Mouse (Mus musculus): Measurements from ENCODE around the gene Gprc5d.

Gprc5d gene

DNA sequence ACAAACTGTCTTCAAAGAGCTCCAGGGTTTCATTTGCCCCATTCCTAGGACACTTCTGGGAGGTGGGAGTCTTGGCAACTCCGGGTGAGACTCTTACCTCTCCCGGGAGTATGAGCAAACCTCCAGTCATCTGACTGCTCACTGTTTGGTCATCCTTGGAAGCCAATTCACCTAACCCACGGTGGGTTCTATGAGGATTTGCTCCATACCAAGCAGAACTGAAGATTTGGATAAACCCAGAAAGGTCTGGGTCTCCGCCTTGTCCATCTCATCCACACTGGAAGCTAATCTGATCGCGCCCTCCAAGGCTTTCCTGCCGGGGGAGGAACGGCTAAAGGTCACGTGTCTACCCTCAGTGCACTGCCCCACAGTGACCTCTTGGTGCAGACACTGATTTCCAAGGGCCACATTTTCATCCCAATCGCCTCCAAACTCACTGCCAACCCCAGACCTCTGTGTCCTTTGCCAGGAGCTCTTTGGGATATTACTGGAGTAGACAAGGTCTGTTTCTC is 34.0 kb downstream of the Gprc5d start:
- in situ Hi-C loops (cut with MboI; ENCODE audit: unreplicated experiment in 2 of 2) = loop anchor here (10.0 to 25.0 kb wide), 5 partner anchors 161 to 1903 kb away; no protein-coding TSS in a partner anchor

DNA sequence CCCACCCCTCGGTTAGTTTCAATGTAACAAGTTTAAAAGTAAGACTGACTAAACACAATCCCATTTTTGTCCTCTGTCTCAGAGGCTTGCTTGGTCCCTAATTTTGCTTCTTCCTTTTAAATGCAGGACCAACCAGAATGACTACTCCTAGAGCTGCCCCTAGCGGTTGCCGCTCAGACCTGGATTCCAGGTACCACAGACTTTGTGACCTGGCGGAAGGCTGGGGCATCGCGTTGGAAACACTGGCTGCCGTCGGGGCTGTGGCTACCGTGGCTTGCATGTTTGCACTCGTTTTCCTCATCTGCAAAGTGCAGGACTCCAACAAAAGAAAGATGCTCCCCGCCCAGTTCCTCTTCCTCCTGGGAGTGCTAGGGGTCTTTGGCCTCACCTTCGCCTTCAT is 39.7 kb downstream of the Gprc5d start:
- in situ Hi-C loops (cut with MboI; ENCODE audit: unreplicated experiment in 2 of 2) = loop anchor here (25.0 kb wide), 4 partner anchors 1009 to 1909 kb away; no protein-coding TSS in a partner anchor

DNA sequence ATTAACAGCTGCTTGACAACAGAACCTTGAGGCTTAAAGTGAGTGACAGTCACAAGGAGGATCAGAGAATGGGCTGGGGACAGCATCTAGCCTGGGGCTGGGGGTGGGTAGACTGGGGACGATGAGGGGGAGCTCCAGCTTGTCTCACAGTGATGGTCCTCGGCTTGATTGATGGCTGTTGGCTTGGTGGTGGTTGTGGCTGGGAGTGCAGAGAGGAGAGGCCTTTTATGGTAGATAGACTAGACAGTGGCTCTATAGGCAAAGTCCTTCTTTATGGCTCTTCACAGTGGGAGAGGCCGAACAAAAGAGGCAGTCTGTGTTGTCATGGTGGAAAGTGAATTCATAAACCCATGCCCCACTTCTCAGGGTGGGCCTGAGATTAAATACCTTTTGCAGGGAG is 41.9 kb downstream of the Gprc5d start:
- in situ Hi-C loops (cut with MboI; ENCODE audit: unreplicated experiment in 2 of 2) = loop anchor here (25.0 kb wide), 4 partner anchors 1011 to 1911 kb away; no protein-coding TSS in a partner anchor

DNA sequence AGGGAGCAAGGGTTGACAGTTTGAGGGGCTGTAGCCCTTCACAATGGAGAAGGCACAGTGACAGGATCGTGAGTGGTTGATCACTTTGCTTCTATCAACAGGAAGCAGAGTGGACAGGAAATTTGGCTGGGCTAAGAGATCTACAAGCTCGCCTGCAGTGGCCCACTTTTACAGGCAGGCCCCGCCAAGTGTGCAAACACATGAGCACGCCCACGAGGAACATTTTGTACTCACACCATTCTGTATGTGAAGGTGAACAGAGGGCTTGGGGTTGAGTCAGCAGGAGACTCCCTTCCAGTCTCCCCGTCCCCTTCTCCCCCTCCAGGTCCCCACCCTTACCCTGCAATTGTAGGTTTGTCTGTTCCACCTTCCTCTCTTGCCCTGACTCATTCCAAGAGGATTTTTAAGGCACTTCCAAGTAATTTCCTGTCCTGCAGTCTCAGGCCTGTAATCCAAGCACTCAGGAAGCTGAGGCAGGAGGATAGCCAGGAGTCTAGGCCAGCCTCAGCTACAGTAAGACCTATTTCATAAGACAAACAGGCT is 43.6 kb downstream of the Gprc5d start:
- in situ Hi-C loops (cut with MboI; ENCODE audit: unreplicated experiment in 2 of 2) = no loop called here

DNA sequence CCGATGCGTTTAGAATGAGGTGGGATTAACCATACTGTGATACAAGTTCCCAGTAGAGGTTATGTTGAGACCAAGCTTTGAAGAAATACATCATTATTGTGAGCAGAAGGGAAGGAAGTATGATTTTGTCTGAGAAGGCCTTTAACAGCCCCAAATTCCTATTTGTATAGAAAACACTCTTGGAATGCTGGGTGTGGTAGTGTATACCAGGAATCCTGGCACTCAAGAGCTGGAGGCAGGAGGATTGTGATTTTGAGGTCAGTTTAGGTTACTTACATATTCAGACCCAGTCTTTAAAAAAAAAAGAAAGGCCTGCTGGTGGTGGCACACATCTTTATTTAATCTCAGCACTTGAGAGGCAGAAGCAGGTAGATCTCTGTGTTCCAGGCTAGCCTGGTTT is 47.7 kb downstream of the Gprc5d start:
- in situ Hi-C loops (cut with MboI; ENCODE audit: unreplicated experiment in 2 of 2) = no loop called here

DNA sequence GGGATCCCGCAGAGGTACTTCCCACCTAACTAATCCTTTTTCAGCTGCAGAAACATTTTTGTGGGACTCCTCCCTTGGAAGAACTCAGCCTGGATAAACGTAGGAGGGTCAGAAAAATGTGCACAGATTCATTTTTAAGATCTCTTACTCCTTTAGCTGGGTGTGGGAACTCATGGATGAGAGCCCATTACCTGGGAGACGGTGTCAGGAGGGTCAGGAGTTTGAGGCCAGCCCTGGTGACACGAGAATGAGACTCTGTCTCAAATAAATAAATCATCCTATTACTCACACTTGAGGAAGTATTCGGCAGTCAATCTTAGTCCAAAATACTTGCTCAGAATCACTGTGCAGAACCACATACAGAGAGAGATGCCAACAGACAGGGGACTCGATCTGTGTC is 48.2 kb downstream of the Gprc5d start:
- in situ Hi-C loops (cut with MboI; ENCODE audit: unreplicated experiment in 2 of 2) = no loop called here

DNA sequence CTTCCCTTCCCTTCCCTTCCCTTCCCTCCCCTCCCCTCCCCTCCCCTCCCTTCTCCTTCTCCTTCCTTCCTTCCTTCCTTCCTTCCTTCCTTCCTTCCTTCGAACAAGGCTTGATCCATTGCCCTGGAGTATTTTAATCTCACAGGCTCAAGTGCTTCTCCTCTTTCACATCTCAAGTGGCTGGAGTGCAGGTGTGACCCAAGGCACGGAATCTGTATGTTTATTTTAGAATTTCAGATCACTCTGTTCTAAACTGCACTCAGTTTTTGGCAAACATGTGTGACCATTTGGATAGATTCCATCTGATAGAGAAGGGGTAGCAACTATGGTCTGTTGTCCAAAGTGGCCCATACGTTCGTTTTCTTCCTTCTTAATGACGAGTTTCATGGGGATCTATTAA is 49.9 kb downstream of the Gprc5d start:
- in situ Hi-C loops (cut with MboI; ENCODE audit: unreplicated experiment in 2 of 2) = no loop called here

DNA sequence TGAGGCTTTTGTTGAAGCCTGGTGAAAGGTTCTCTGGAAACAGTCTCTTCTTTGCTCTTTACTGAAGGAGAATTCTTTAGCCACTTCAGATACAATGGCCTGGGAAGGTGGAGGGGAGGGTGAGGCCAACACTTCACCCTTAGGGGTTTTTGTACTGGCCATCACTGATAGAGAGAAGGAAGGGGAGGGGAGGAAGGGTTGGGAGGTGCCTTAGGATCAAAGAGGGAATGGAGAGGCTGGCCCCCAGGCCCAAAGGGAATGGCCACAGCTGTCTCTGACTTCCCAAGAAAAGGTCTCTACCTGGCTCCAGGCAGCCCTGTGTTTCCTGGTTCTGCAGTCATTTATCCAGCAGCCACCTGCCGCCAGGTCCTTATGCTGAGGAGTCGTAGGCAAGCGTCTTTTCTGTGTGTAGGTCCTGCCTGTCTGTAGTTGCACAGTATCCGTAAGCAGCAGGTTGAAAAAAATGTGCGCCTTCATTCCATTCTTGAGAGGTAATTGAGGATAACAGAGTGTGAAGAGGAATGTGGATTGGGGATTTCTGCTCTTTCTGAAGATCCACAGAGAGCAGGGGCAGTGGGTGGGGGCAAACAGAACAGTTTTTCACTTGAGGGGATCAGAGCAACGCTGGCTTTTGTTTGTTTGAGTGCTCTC is 51.2 kb downstream of the Gprc5d start:
- in situ Hi-C loops (cut with MboI; ENCODE audit: unreplicated experiment in 2 of 2) = no loop called here

DNA sequence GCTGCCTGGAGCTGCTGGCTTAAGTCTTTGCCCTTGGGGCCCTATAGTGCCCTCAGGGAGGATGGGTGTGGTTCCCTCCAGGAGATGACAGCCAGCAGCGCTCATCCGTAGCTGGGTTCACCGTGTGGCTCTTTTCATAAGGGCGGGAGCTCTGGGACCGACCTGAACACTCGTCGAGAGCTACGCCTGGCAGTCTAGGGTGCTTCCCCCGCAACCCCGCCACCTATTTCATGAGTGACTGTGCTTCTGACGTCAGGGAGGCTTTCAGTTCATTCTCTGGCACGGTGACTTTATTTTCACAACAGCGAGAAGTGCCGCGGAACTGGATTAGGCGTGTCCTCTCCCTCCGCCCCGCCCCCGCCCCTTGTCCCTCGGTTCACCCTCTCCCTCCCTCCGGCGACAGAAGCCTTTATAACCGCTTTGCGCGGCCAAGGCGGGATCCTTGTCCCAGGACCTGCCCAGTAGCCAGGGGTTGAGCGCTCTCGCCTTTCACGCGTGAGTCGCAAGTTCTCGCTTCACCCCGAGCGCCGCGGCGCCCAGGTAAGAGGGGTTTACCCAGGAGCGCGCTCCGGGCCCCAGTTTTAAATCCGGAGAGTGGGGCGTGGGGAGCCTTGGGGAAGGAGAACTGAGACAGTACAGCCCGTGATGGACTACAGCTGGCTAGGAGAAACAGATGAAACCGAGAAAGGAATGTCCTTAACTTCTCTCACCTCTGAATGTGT is 52.7 kb downstream of the Gprc5d start, which contains the start of gene Gprc5a:
Gene Gprc5a, plus strand, starts transcription at position 416 of the 722 bp plus-strand sequence.
- in situ Hi-C loops (cut with MboI; ENCODE audit: unreplicated experiment in 2 of 2) = no loop called here

DNA sequence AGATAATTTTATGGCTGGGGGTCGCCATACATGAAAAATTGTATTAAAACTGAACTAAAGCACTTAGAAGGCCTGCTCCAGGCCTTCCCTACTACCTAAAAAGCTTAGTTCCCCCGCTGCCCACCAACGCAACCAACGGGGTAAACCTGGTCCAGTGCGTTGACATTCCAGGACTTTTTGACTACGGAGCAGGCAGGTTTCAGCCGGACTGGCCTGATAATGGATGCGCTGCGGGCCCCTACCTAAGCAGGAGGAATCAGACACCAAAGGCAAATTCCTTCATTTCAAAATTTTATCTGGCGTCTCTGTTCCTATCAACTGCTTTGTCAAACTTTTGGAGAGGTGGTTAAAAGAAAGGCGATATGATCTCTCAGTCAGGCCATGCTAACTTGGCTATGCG is 53.5 kb downstream of the Gprc5d start:
- in situ Hi-C loops (cut with MboI; ENCODE audit: unreplicated experiment in 2 of 2) = no loop called here

DNA sequence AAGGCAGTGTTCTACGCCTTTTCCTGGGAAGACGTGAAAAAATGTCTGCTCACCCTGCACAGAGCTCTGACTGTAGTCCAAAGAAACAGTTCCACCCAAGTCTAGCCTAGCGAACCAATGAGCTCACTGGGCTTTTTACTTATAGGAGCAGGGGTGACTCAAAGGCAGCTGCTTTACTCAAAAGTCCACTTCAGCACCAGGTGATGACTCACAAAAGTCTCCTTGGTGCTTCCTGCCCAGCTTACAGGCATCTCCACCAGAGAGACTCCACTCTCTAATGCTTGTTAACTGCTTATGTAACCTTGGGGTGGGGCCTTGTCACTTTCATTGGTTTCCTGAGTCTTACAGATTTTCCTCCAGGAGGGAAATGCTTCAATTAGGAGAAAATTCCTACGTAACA is 57.4 kb downstream of the Gprc5d start:
- in situ Hi-C loops (cut with MboI; ENCODE audit: unreplicated experiment in 2 of 2) = no loop called here
